Mouse (Mus musculus): Measurements from ENCODE around the gene Rcan1.
"Not testable (repeated sequence)": the region's sequence is repeated elsewhere in the genome, so short reads cannot be mapped to it uniquely, and the experiment has no call there.

Gene Rcan1

DNA sequence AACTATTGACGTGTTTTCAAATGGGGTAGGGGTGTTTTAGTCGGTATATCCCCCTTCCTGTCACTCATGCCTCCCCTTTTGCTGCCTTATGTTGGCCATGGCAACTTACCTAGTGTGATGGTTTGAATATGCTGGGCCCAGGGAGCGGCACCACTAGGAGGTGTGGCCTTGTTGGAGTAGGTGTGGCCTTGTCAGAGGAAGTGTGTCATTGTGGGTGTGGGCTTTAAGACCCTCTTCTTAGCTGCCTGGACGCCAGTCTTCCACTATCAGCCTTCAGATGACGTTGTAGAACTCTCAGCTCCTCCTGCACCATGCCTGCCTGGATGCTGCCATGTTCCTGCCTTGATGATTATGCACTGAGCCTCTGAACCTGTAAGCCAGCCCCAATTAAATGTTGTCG is at the start of gene Rcan1:
TSS of gene Rcan1 (minus strand) at position 162 of the 400 bp plus-strand sequence.
- no peak for DNase-seq

GRCm38 (mm10) chr16:92519820-92520492 is 49.3 kb upstream of the Rcan1 start:
- peak; percentile 9 to 30 for DNase-seq

DNA sequence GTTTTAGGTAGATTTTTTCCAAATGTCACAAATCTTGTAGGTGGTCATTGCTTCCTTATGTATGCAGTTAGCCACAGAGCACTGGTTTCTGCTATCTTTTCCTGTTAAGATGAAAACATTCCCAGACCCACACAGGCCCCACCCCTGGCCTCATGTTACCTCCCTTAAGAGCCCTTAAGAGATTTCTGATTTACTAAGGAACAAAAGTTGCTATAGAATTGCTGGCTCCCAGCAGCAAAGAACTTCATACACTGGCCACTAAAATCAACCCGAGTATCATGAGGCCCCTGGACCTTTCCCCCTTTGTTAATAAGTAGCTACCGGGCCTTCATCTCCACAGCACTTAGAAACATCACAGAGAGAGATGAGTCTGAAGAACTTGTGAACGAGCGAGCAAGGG is 48.1 kb upstream of the Rcan1 start:
- no peak for DNase-seq

DNA sequence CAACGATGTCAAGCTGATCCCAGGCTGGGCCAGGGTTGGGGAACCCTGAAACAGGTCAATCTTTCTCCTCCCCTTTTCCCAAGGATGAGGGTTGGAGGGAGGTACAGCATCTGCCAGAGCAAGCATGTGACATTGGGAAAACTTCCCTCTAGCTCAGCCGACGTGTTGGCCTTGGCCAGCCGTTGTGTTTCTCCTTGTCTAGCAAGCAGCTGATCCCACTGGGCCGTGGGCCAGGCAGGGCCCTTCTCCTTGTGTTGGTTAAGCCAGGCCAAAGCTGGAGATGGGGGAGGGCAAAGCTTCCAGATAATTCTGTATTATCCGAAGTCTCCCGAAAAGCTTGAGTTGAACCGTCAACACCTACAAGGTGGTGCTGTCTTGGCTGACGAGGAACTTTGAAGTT is 45.5 kb upstream of the Rcan1 start:
- DNase-seq = no peak

GRCm38 (mm10) chr16:92514896-92515295 is 44.2 kb upstream of the Rcan1 start:
- DNase-seq = not testable (repeated sequence)

DNA sequence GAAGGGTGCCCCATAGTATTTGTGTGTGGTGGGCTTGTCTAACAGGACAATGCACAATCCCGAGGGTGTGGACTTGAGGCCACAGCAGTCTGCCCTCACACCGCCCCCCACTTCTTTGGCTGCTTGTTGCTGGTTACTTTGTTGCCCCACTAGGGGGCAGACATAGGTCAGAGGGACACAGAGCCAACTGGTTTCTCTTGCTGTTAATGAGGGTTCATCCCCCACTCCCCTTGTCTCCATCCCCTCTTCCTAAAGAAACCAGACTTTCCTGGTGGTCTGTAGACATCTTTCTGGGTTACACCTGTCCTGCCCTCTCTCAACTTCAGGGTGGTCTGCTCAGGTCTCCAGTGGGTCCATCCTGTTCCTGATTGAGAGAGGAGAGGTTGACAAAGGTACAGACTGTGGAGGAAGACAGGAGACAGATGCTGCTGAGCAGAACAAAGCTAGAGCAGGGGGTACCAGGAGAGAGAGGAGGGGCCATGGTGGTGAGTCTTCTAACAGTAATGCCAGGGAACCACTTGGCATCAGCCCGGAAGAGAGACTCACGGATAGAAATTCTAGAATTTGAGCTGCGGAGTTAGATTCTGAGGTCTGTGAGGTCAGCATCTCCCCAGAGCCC is 41.2 kb upstream of the Rcan1 start:
- peak; percentile 11 to 26 for DNase-seq

GRCm38 (mm10) chr16:92510835-92511772 is 40.4 kb upstream of the Rcan1 start:
- peak; percentile 16 to 34 for DNase-seq

DNA sequence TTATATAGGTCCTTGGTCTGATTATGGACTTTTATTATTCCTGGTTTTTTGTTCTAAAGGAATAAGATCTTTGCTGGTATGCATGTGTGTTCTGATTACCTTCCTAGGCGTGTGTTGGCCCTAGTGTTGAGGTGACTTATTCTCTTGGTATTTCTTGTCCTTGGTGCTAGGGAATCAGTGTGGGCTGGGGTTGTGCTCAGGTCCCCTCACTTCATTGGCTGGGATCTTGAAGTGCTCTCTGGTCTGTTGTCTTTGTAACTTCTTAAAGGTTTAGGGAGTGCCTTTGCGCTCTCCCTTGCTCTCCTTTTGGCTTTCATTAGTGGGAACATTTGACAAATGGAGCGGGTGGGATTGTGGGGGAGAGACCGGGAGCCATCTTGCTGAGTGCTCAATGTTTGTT is 36.9 kb upstream of the Rcan1 start:
- DNase-seq = no peak

DNA sequence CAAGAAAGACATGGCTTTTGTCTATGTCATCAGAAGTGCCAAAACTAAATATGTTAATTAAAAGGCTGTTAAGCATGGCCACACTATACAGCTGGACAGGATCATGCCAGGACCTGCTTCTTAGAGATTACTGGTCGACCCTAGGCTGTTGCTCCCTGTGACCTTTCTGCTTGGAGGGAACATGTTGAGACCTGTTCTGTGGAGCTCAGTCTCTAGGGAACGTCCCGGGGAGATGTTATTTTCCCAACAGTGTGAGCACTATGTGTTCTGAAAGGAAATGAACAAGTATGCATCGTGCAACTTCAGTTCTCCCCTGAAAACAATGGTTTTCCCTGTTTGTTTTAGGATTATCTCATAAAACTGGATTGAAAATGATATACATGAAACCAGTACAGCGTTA is 32.4 kb upstream of the Rcan1 start:
- DNase-seq = no peak

DNA sequence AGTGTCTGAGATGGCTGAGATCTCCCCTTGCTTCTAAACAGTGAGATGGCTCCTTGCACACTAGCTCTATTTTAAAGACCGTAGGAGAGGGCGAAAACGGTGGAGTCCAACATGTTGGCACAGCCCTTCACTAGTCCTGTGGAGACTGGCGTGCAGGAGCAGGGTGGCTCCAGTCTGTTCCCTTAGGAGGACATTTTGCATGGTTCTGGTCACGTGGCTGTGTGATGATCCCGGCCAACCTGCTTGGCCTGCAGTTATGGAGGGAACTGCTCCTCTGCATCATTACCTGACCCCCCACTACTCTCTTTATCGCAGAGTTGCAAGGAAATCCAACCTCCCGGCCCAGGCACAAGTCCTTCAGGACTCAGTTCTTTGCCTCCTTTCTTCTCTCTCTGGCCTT is 29.9 kb upstream of the Rcan1 start:
- DNase-seq = no peak

- no peak for DNase-seq
Measured at GRCm38 (mm10) chr16:92499324-92499723, 28.7 kb upstream of the Rcan1 start.

- no peak for DNase-seq
Measured at GRCm38 (mm10) chr16:92498589-92498981, 27.9 kb upstream of the Rcan1 start.

- no peak for DNase-seq
Measured at GRCm38 (mm10) chr16:92497851-92498588, 27.4 kb upstream of the Rcan1 start.

GRCm38 (mm10) chr16:92489356-92489755 is 18.7 kb upstream of the Rcan1 start:
- DNase-seq = no peak

DNA sequence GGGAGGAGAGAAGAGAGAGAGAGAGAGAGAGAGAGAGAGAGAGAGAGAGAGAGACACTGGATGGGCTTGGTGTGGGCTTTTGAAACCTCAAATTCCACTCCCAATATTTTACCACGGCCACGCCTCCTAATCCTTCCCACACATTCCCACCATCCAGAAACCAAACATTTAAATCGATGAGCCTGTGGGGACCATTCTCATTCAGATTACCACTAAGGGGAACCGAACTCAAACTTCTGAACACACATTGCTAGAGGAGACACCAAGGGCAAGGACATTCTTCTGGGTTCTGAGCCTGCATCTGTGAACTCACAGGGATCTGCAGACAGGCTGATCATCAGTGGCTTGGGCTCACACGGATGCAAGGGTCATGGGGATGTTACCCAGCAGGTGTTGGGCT is 17.8 kb upstream of the Rcan1 start:
- no peak for DNase-seq

GRCm38 (mm10) chr16:92487489-92487888 is 16.8 kb upstream of the Rcan1 start:
- peak; percentile 29 to 30 for DNase-seq

- no peak for DNase-seq
Measured at GRCm38 (mm10) chr16:92487086-92487485, 16.4 kb upstream of the Rcan1 start.

GRCm38 (mm10) chr16:92485436-92485835 is 14.8 kb upstream of the Rcan1 start, which contains the start of gene Clic6:
TSS of gene Clic6 (plus strand) at chr16:92485736.
- no peak for DNase-seq

GRCm38 (mm10) chr16:92478561-92479150 is 8.0 kb upstream of the Rcan1 start:
- peak; percentile 58 to 66 for DNase-seq

GRCm38 (mm10) chr16:92475093-92475860 is 4.6 kb upstream of the Rcan1 start:
- DNase-seq = no peak

GRCm38 (mm10) chr16:92472898-92473297 is 2.2 kb upstream of the Rcan1 start:
- DNase-seq = no peak

GRCm38 (mm10) chr16:92468459-92468858 is 2.2 kb downstream of the Rcan1 start:
- DNase-seq = no peak
